Mouse (Mus musculus): ENCODE data around the gene Dnttip2.
"Not testable (repeated sequence)": the region's sequence is repeated elsewhere in the genome, so short reads cannot be mapped to it uniquely, and the experiment has no call there.

Gene Dnttip2

GRCm38 (mm10) chr3:122274241-122275024, at the start of gene Dnttip2:
Gene Dnttip2 (plus strand): TSS chr3:122274388.
- DNase-seq, result peak; percentile 93

GRCm38 (mm10) chr3:122226972-122227371, 47.2 kb upstream of the Dnttip2 start:
- not testable (repeated sequence) for DNase-seq

- no peak for DNase-seq
Observed at GRCm38 (mm10) chr3:122235772-122236171, 38.4 kb upstream of the Dnttip2 start.

GRCm38 (mm10) chr3:122242876-122243275, 31.3 kb upstream of the Dnttip2 start:
- DNase-seq, result no peak

- DNase-seq, result no peak
Observed at GRCm38 (mm10) chr3:122243416-122244167, 30.6 kb upstream of the Dnttip2 start.

GRCm38 (mm10) chr3:122244759-122245158, 29.4 kb upstream of the Dnttip2 start:
- peak in 1 of 2 experiments; percentile 38 for DNase-seq

- DNase-seq, result peak; percentile 91 to 93
Observed at GRCm38 (mm10) chr3:122245215-122245877, 28.8 kb upstream of the Dnttip2 start, which contains the start of gene Gclm. Gene Gclm (plus strand): TSS chr3:122245557.

- DNase-seq, result peak; percentile 38 to 54
Observed at GRCm38 (mm10) chr3:122245878-122246332, 28.3 kb upstream of the Dnttip2 start.

GRCm38 (mm10) chr3:122246406-122246805, 27.8 kb upstream of the Dnttip2 start:
- no peak for DNase-seq

GRCm38 (mm10) chr3:122246986-122247767, 27.0 kb upstream of the Dnttip2 start:
- DNase-seq, result peak; percentile 45 to 63

- DNase-seq, result no peak
Observed at GRCm38 (mm10) chr3:122247768-122248100, 26.5 kb upstream of the Dnttip2 start.

- no peak for DNase-seq
Observed at GRCm38 (mm10) chr3:122252466-122253253, 21.5 kb upstream of the Dnttip2 start.

- DNase-seq, result not testable (repeated sequence)
Observed at GRCm38 (mm10) chr3:122254050-122254449, 20.1 kb upstream of the Dnttip2 start.

GRCm38 (mm10) chr3:122269986-122270385, 4.2 kb upstream of the Dnttip2 start:
- no peak for DNase-seq

GRCm38 (mm10) chr3:122272565-122272964, 1.6 kb upstream of the Dnttip2 start:
- DNase-seq, result not testable (repeated sequence)

- no peak for DNase-seq
Observed at GRCm38 (mm10) chr3:122273407-122274240, 564 bp upstream of the Dnttip2 start.

GRCm38 (mm10) chr3:122275111-122275510, 923 bp downstream of the Dnttip2 start:
- no peak for DNase-seq

GRCm38 (mm10) chr3:122287195-122287594, 13.0 kb downstream of the Dnttip2 start:
- no peak for DNase-seq

- no peak for DNase-seq
Observed at GRCm38 (mm10) chr3:122288613-122289195, 14.5 kb downstream of the Dnttip2 start.

GRCm38 (mm10) chr3:122289344-122289743, 15.2 kb downstream of the Dnttip2 start:
- not testable (repeated sequence) for DNase-seq
